Mouse (Mus musculus) heart, postnatal 25 days (tissue): ENCODE data around the gene Hbb-bs. TPM values are rescaled to one million over a fixed set of nuclear protein-coding genes. Genes with fewer than 3 reads are reported as not detected.
"Not testable (repeated sequence)": the region's sequence is repeated elsewhere in the genome, so short reads cannot be mapped to it uniquely, and the experiment has no call there.

Experiments
- DNase-seq: peaks from one replicate; pipeline ENCODE4 v3.0.0; 2022; ENCODE audit warnings: low spot score
- intact Hi-C: fragments of 180-260 bp; cut with DNase I; formaldehyde crosslinking; loops from one replicate; pipeline ENCODE4 v1.15.1; 2025
- total RNA-seq, 2 experiments: library from RNA; stranded (reverse); gene quantifications; 2 replicates each; pipeline ENCODE4 v1.2.3; 2021

The Hbb-bs gene
- total RNA-seq, 2 experiments from 2014 or later = 9,976 to 23,536 TPM

GRCm38 (mm10) chr7:103813152-103813551 lies 14.7 kb downstream of the Hbb-bs start:
- DNase-seq, intact Hi-C loops: not testable (repeated sequence)

DNA sequence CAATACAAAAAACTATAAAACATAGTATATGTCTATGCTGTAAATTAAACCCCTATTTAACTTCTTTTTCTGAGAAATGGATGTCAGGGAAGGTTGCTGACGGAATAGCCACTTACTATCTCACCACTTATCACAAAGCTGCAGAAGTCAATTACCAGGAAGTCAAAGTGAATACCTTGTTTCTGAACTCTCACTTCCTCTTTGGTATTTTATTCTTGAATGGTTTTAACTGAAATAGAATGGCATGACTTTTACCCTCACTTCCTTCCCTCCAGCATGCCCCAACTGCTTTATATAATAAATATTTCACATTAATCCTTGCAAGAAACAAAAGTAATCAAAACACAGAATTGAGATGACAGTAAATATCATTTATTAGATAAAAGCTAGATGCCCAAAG lies 15.7 kb downstream of the Hbb-bs start:
- intact Hi-C loops = no loop called here
- no peak for DNase-seq

GRCm38 (mm10) chr7:103811223-103811845 lies 16.6 kb downstream of the Hbb-bs start:
- intact Hi-C loops = no loop called here
- no peak for DNase-seq

DNA sequence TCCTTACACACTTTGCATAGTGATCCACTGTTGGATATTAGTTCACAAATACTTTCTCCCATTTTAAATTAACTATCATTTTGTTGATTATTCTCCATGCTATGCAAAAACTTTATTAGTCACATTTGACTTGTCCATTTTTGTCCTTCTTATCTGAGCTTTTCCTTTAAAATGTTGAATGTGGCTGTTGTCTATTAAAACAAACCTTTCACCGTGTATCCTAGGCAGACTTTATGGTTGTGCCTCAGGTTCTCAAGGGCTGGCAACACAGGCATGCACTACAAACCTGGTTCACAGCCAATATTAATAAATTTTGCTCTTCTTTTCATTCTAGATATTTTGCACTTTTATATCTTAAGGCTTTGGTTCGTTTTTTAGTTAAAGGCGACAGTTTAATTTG lies 17.1 kb downstream of the Hbb-bs start:
- intact Hi-C loops = no loop called here
- DNase-seq = no peak

DNA sequence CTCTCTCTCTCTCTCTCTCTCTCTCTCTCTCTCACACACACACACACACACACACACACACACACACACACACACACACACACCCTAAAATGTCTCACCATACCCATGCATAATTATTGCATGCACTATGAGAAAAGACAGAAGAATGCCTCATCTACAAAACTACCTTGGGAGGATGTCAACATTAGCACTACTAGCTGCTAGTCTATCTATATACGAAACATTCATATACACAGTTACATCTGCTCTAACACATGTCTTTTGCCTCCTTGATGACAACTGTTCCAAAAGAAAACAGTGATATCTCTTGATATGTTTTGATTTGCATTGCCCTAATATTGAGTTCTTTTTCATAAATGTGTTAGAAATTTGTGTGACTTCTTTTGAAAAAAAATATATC lies 17.6 kb downstream of the Hbb-bs start:
- intact Hi-C loops = no loop called here
- DNase-seq = no peak

DNA sequence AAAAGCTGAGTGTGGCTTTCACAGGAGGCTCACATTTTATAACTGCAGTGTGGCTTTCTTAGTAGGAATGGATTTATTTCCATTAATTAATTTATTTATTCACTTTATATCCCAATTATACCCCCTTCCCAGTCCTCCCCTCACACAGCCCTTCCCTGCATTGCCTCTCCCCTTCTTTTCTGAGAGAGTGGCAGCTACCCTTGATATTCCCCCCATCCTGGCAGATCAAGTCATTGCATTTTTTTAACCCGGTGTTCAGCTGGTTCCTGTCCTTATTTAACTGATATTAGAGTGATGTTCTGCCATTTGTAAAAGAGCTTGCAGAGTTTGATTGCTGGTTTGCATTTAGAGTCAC lies 18.1 kb downstream of the Hbb-bs start:
- intact Hi-C loops = loop anchor here (5.0 kb wide), 1 partner anchor 1302 kb away; no protein-coding TSS in a partner anchor
- no peak for DNase-seq

- DNase-seq = no peak
- intact Hi-C loops = loop anchor here (5.0 kb wide), 1 partner anchor 1302 kb away; no protein-coding TSS in a partner anchor
Observed at GRCm38 (mm10) chr7:103808971-103809800, 18.7 kb downstream of the Hbb-bs start.

GRCm38 (mm10) chr7:103808120-103808519 lies 19.8 kb downstream of the Hbb-bs start:
- intact Hi-C loops = loop anchor here (5.0 kb wide), 1 partner anchor 1301 kb away; no protein-coding TSS in a partner anchor

DNA sequence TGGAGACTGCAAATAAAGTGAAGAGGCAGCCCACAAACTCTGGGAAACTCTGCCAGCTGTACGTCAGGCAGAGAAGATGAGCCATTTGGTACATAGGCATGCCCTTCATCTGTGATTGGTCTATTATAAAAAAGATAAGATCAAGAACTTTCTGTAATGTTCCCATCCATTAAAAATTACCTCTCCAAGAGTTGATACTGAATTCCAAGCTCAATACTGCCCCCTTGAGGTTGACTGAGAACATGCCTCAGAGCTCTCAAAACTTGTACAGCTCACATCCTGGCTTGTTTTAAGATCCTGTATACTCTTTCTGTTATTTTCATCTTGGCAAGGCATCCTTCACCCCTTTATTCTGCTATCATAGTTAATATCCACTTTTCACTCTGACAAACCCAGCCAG lies 21.0 kb downstream of the Hbb-bs start:
- DNase-seq = no peak
- intact Hi-C loops = loop anchor here (5.0 kb wide), 1 partner anchor 1300 kb away; no protein-coding TSS in a partner anchor

More at GRCm38 (mm10) chr7:103808120-103808519, 19.8 kb downstream of the Hbb-bs start:
- not testable (repeated sequence) for DNase-seq

GRCm38 (mm10) chr7:103792669-103793388 lies 35.1 kb downstream of the Hbb-bs start:
- intact Hi-C loops = loop anchor here (1.0 to 5.0 kb wide), 3 partner anchors 79 to 150 kb away; no protein-coding TSS in a partner anchor
- DNase-seq = no peak

DNA sequence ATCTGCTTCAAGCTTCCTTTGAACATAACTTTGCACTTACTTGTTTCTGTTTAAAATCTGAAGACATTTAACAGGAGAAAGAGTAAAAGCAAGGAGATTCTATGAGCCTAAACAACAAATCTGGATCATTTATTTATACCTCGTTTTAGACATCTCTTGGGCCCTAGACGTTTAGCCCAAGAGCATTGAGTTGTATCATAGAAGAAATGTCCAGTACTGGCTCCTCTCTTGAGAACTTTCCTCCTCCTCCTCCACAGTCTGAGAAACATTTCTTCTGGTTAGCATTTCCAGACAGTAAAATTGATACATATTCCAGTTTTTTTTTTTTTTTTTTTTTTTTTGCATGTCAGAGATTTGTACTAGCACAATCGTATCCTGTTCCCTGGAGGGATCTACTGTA lies 36.2 kb downstream of the Hbb-bs start, which contains the start of gene Olfr67:
Gene Olfr67 (minus strand): TSS at position 101 of the 400 bp plus-strand sequence.
- intact Hi-C loops = loop anchor here (2.0 to 5.0 kb wide), 2 partner anchors 81 to 151 kb away; no protein-coding TSS in a partner anchor

GRCm38 (mm10) chr7:103779598-103779997 lies 48.3 kb downstream of the Hbb-bs start, which contains the start of gene Olfr68:
Gene Olfr68, minus strand, starts transcription at chr7:103779698.
- no peak for DNase-seq
- intact Hi-C loops = no loop called here

More for the DNA sequence above, 36.2 kb downstream of the Hbb-bs start, which contains the start of gene Olfr67:
- no peak for DNase-seq

DNA sequence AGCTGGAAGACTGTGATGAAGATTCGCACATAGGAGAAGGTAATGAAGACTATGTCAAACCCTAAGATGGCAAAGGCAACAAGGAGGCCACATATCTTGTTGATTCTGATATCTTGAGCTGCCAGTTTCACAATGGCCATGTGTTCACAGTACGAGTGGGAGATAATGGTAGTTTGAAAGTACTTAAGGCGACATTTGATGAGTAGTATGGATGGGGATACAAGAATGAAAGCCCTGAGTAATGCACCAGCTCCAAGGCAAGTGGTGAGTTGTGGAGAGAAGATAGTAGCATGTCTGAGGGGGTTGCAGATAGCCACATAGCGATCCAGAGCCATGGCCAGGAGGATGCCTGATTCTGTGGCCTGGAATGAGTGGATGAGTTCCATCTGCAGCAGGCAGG lies 50.2 kb downstream of the Hbb-bs start:
- intact Hi-C loops, DNase-seq: not testable (repeated sequence)

Other genes with a start within 250 kb of the Hbb-bs start
- gene Olfr618, start 238.0 kb downstream of the Hbb-bs start, total RNA-seq = not detected
- gene Olfr619, start 227.5 kb downstream of the Hbb-bs start, total RNA-seq = not detected
- gene Olfr620, start 215.6 kb downstream of the Hbb-bs start, total RNA-seq = not detected
- gene Olfr622, start 185.4 kb downstream of the Hbb-bs start, total RNA-seq = not detected
- not detected for gene Olfr623, start 164.4 kb downstream of the Hbb-bs start, total RNA-seq
- not detected for gene Olfr624, start 156.9 kb downstream of the Hbb-bs start, total RNA-seq
- gene Olfr625-ps1, start 145.4 kb downstream of the Hbb-bs start, total RNA-seq = not detected
- not detected for gene Olfr243, start 113.4 kb downstream of the Hbb-bs start, total RNA-seq
- not detected for gene Olfr628, start 97.7 kb downstream of the Hbb-bs start, total RNA-seq
- gene Olfr629, start 83.2 kb downstream of the Hbb-bs start, total RNA-seq = not detected
- gene Olfr630, start 70.8 kb downstream of the Hbb-bs start, total RNA-seq = not detected
- not detected for gene Olfr69, start 56.5 kb downstream of the Hbb-bs start, total RNA-seq
- gene Olfr68, start 48.4 kb downstream of the Hbb-bs start, total RNA-seq = not detected
- gene Olfr67, start 36.3 kb downstream of the Hbb-bs start, total RNA-seq = not detected
- gene Hbb-bt, start 14.1 kb downstream of the Hbb-bs start, total RNA-seq = 1,000 to 10,000 TPM; 1,406 to 3,005 TPM
- not detected for gene Hbb-bh2, start 12.4 kb upstream of the Hbb-bs start, total RNA-seq
- not detected for gene Hbb-bh1, start 15.1 kb upstream of the Hbb-bs start, total RNA-seq
- not detected for gene Hbb-y, start 25.1 kb upstream of the Hbb-bs start, total RNA-seq
- not detected for gene Olfr66, start 58.2 kb upstream of the Hbb-bs start, total RNA-seq
- gene Olfr64, start 66.4 kb upstream of the Hbb-bs start, total RNA-seq = not detected
- not detected for gene Olfr65, start 75.4 kb upstream of the Hbb-bs start, total RNA-seq
- not detected for gene Olfr631, start 100.7 kb upstream of the Hbb-bs start, total RNA-seq
- gene Olfr632, start 106.3 kb upstream of the Hbb-bs start, total RNA-seq = not detected
- gene Olfr633, start 116.3 kb upstream of the Hbb-bs start, total RNA-seq = not detected
- not detected for gene Olfr635, start 143.1 kb upstream of the Hbb-bs start, total RNA-seq
- not detected for gene Olfr638, start 170.7 kb upstream of the Hbb-bs start, total RNA-seq
- gene Olfr639, start 189.2 kb upstream of the Hbb-bs start, total RNA-seq = not detected
- gene Olfr640, start 197.5 kb upstream of the Hbb-bs start, total RNA-seq = not detected
- gene Olfr641, start 207.3 kb upstream of the Hbb-bs start, total RNA-seq = not detected
- gene Olfr642, start 224.6 kb upstream of the Hbb-bs start, total RNA-seq = not detected
- gene 4930516K23Rik, start 233.3 kb upstream of the Hbb-bs start, total RNA-seq = not detected
- gene Olfr644, start 243.8 kb upstream of the Hbb-bs start, total RNA-seq = not detected